Mouse (Mus musculus) cerebellum, adult 2 months (tissue): ENCODE measurements around the gene Ptpn13.

Experiments
- CTCF ChIP-seq: fragments of 200-500 bp; IDR thresholded peaks from 2 replicates; pipeline ENCODE4 v1.5.1; 2011; ENCODE audit warnings: low read depth, mild to moderate bottlenecking, control low read depth, low read length, moderate library complexity, borderline replicate concordance; ENCODE audit not compliant: insufficient read depth
- POLR2A ChIP-seq: fragments of 200-500 bp; IDR thresholded peaks from 2 replicates; pipeline ENCODE4 v1.6.1; 2011; ENCODE audit warnings: low read length, control low read depth, borderline replicate concordance; ENCODE audit not compliant: insufficient read depth

DNA sequence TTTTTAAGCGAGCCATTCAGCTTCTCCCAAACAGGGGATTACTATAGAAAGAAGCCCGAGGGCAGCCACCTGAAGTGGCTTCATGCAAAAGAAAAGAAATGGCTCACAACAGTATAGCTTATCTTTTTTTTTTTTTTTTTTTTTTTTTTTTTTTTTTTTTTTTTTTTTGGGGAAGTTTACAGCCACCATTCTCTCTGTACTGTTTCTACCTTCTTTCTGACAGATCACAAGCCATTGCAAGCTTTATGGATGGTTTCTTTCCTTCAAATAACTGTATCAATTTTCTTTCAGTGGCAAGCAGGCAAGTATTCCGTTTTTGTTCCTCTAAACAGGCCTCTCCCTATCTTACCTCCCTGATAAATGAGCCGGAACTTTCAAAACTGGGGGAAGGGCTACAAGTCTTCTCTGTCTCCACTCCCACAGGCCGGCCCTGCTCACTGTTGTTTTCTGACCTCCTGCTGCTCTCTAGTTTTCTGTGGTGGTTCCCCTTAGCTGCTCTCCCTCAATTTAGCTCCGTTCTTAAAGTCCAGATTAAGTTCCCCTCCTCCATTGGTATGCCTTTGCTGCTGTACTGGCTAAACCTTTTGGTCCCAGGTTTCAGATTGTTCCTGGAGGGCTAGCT lies 1.6 kb upstream of the Ptpn13 start:
- TF ChIP-seq CTCF, result no peak
- TF ChIP-seq POLR2A, result no peak
